Mouse (Mus musculus): Measurements from ENCODE around the gene Klb. TPM values are rescaled to one million over a fixed set of nuclear protein-coding genes. Genes with fewer than 3 reads are reported as not detected.

The Klb gene
- polyA plus RNA-seq, 1 experiment = 0.02 TPM

- H3K27me3 ChIP-seq (ENCODE audit: control insufficient read depth) = no peaks in the 10 kb centered on the region
- no peak for TF ChIP-seq TAL1 (IDR thresholded peaks at IDR 0.05; ENCODE audit: low read length)
- no peak for TF ChIP-seq GATA1 (IDR thresholded peaks at IDR 0.05; ENCODE audit: low read length)
- peaks cover 3% of the 10 kb centered on the region; the same call in 1 of the 2 replicates for H3K36me3 ChIP-seq (ENCODE audit: control insufficient read depth)
- peaks cover 12% of the 10 kb centered on the region for H3K4me1 ChIP-seq (ENCODE audit: control insufficient read depth)
- no peak overlapping the region for H3K4me3 ChIP-seq (replicated peaks)
- H3K9me3 ChIP-seq (ENCODE audit: control insufficient read depth, low read length) = no peaks in the 10 kb centered on the region
Measured at GRCm38 (mm10) chr5:65425251-65425650, 77.1 kb downstream of the Klb start.

- no peaks in the 10 kb centered on the region for H3K27me3 ChIP-seq (ENCODE audit: control insufficient read depth)
- H3K4me3 ChIP-seq (replicated peaks) = no peak overlapping the region
- no peak for TF ChIP-seq GATA1 (IDR thresholded peaks at IDR 0.05; ENCODE audit: low read length)
- no peak for TF ChIP-seq TAL1 (IDR thresholded peaks at IDR 0.05; ENCODE audit: low read length)
- peaks cover 2% of the 10 kb centered on the region; the same call in 1 of the 2 replicates for H3K4me1 ChIP-seq (ENCODE audit: control insufficient read depth)
- H3K36me3 ChIP-seq (ENCODE audit: control insufficient read depth) = no peaks in the 10 kb centered on the region
- H3K9me3 ChIP-seq (ENCODE audit: control insufficient read depth, low read length) = no peaks in the 10 kb centered on the region
Measured at GRCm38 (mm10) chr5:65428321-65428720, 80.2 kb downstream of the Klb start.

- H3K4me1 ChIP-seq (ENCODE audit: control insufficient read depth) = peaks cover 2% of the 10 kb centered on the region; the same call in 1 of the 2 replicates
- no peaks in the 10 kb centered on the region for H3K36me3 ChIP-seq (ENCODE audit: control insufficient read depth)
- no peak overlapping the region for H3K4me3 ChIP-seq (replicated peaks)
- H3K27me3 ChIP-seq (ENCODE audit: control insufficient read depth) = peaks cover 6% of the 10 kb centered on the region; the same call in 1 of the 2 replicates
- TF ChIP-seq TAL1 (IDR thresholded peaks at IDR 0.05; ENCODE audit: low read length) (no peak), GATA1 (IDR thresholded peaks at IDR 0.05; ENCODE audit: low read length) (no peak)
- H3K9me3 ChIP-seq (ENCODE audit: control insufficient read depth, low read length) = no peaks in the 10 kb centered on the region
Measured at GRCm38 (mm10) chr5:65429441-65429840, 81.3 kb downstream of the Klb start.

Other genes starting within 250 kb of the Klb start
- 0.01 TPM in 1 of 2 replicates, not detected in the other for gene Klhl5, start 240.8 kb upstream of the Klb start, polyA plus RNA-seq (2012)
- 0.03 TPM in 1 of 2 replicates, not detected in the other for gene Wdr19, start 148.6 kb upstream of the Klb start, polyA plus RNA-seq (2012)
- 0.71 and 0.98 TPM in 2 replicates for gene Rfc1, start 12.6 kb upstream of the Klb start, polyA plus RNA-seq (2012)
- 7.0 and 12.0 TPM in 2 replicates for gene Rpl9, start 43.1 kb downstream of the Klb start, polyA plus RNA-seq (2012)
- gene Lias, start 43.2 kb downstream of the Klb start, polyA plus RNA-seq (2012) = 0.31 and 0.35 TPM in 2 replicates
- 0.05 and 0.14 TPM in 2 replicates for gene Ugdh, start 87.6 kb downstream of the Klb start, polyA plus RNA-seq (2012)
- gene Gm43552, start 144.5 kb downstream of the Klb start, polyA plus RNA-seq (2012) = not detected in 2 replicates
- 0.05 and 0.21 TPM in 2 replicates for gene Smim14, start 188.9 kb downstream of the Klb start, polyA plus RNA-seq (2012)
- gene Ube2k, start 188.9 kb downstream of the Klb start, polyA plus RNA-seq (2012) = 12.7 and 15.7 TPM in 2 replicates

All from erythroblast, embryonic 14.5 days (primary cell).